Mouse (Mus musculus): ENCODE measurements around the gene Timm44. TPM values are rescaled to one million over a fixed set of nuclear protein-coding genes. Genes with fewer than 3 reads are reported as not detected.

Timm44 gene
- 75.6 TPM for total RNA-seq (2023)

GRCm38 (mm10) chr8:4275275-4276110 lies at the start of gene Timm44:
Gene Timm44 (minus strand): TSS chr8:4275913.

GRCm38 (mm10) chr8:4324983-4325750 lies 49.5 kb upstream of the Timm44 start, which contains the start of the genes Ccl25 and Elavl1:
Gene Ccl25 (plus strand): TSS chr8:4325210.
Gene Elavl1 (minus strand): TSS chr8:4325413.

DNA sequence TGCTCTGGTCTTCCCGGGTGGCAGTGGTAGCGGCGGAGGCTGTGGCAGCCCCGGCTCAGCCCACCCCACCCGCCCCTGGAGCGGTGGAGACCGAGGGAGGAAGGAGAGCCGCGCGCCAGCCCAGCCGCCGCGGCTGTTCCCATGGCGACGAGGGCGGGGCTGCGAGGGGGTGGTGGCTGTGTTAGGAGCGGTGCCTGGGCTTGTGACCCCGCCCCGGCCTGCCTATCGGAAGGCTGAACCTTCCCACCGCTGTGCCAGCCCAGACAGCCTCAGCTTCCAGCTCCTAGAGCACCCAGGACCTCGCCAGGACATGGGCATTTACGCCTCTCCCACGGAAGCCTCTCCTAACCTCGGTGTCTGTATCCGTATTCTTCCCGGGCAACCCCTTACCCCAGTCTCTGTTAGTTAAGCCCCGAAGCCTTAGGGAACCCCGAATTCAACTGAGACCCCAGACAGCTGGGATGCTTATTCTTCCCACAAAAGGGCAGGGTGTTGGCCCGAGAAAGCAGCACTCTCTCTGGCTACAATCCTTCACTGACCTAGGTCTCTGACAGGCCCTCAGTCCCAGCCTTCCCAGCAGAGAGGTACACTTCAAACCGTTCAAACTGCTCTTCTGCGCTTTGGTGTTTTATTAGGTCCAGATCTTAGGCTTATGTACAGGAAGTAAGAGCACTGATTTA lies 16.4 kb downstream of the Timm44 start, which contains the start of gene Ctxn1:
Gene Ctxn1 (minus strand): TSS at position 150 of the 680 bp plus-strand sequence.

GRCm38 (mm10) chr8:4252934-4253841 lies 22.5 kb downstream of the Timm44 start, which contains the start of gene Snapc2:
Gene Snapc2 (plus strand): TSS chr8:4253080.

GRCm38 (mm10) chr8:4247951-4248540 lies 27.7 kb downstream of the Timm44 start, which contains the start of gene Tgfbr3l:
Gene Tgfbr3l (plus strand): TSS chr8:4248214.

DNA sequence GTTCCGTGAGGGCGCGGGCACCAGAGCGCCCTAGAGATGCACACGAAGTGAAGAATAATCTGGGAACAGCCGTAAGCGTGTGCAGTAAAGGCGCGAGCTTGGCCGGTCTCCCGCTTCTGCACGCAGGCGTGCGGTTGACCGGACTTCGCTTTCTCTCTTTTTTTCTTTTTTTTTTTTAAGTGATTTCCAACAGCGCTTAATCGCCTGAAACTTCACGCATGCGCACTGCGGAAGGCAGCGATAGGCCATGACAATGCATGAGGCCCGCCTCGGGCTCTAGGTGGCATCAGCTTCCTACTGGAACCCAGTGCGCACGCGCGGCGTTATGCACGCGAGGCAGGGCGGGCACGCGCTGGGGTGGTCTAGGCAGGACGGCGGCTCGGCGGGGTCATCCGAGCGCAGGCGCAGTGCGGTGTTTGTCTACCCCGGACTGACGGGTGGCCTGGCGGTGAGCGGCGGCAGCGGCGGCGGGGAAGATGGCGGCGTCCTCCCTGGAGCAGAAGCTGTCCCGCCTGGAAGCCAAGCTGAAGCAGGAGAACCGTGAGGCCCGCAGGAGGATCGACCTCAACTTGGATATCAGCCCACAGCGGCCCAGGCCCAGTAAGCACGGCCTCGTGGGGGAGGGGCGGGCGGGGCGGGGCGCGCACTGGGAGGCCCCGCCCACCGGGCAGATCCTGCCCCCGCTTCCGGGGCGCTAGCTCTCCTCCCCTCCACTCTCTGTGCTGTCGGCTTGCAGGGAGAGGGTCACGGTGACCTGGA lies 37.1 kb downstream of the Timm44 start, which contains the start of the genes Map2k7 and Gm49320:
Gene Map2k7 (plus strand): TSS at position 307 of the 759 bp plus-strand sequence.
Gene Gm49320 (plus strand): TSS at position 432 of the 759 bp plus-strand sequence.

DNA sequence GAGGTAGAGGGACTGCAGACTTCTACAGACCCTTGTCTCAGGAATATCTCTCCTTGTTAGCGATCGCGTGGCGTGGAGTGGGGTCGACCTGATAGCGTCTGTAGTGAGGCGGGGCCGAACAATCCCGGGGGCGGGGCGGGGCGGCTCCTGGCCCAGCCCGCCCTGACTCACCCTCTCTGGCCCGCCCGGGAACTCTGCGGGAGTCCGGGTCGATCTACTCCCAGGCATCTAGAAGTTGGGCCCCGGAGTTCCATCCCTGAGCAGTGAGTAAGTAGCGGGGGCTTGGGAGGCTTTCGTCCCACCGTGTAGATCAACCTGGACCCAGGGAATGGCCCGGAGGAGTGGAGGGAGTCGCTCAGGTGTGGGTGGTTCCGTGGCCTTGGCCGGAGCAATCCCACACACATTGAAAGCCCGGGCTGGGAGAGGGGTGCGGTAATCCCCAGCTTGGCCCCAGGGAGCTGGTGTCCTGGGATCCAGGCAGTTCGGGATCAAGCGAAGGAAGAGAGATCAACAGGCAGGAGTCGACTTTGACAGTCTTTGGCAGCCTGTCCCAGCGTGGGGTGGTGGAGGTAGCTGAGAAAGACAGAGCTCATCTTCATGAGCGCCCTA lies 48.9 kb downstream of the Timm44 start, which contains the start of gene Lrrc8e:
Gene Lrrc8e (plus strand): TSS at position 89 of the 609 bp plus-strand sequence.

GRCm38 (mm10) chr8:4216791-4217621 lies 58.7 kb downstream of the Timm44 start, which contains the start of gene Prr36:
Gene Prr36 (minus strand): TSS chr8:4217459.

Other genes starting within 250 kb of the Timm44 start
- not detected for gene Cd209f, start 170.1 kb downstream of the Timm44 start, total RNA-seq (2023)
- not detected for gene Cd209g, start 141.8 kb downstream of the Timm44 start, total RNA-seq (2023)
- gene Evi5l, start 109.3 kb downstream of the Timm44 start, total RNA-seq (2023): 18.8 TPM
- 0.12 TPM for gene Prr36, start 58.5 kb downstream of the Timm44 start, total RNA-seq (2023)
- not detected for gene Lrrc8e, start 49.1 kb downstream of the Timm44 start, total RNA-seq (2023)
- 132 TPM for gene Map2k7, start 37.2 kb downstream of the Timm44 start, total RNA-seq (2023)
- 2.1 TPM for gene Gm49320, start 37.0 kb downstream of the Timm44 start, total RNA-seq (2023)
- 36.6 TPM for gene Tgfbr3l, start 27.7 kb downstream of the Timm44 start, total RNA-seq (2023)
- gene Snapc2, start 22.8 kb downstream of the Timm44 start, total RNA-seq (2023): 16.0 TPM
- 0.47 TPM for gene Ctxn1, start 16.6 kb downstream of the Timm44 start, total RNA-seq (2023)
- gene Ccl25, start 49.3 kb upstream of the Timm44 start, total RNA-seq (2023): 20.5 TPM
- 103 TPM for gene Elavl1, start 49.5 kb upstream of the Timm44 start, total RNA-seq (2023)
- gene Cers4, start 217.1 kb upstream of the Timm44 start, total RNA-seq (2023): 35.5 TPM

All from CD4-positive naive resting alpha-beta T cell, adult 57 days (primary cell).